Mouse (Mus musculus): ENCODE measurements around the gene Zw10. TPM values are rescaled to one million over a fixed set of nuclear protein-coding genes. Genes with fewer than 3 reads are reported as not detected.

Gene Zw10
- total RNA-seq, 2 experiments from 2014 or later: 15.9 to 17.6 TPM

GRCm38 (mm10) chr9:49125706-49126105 lies 70.3 kb downstream of the Zw10 start:
- intact Hi-C loops (cut with DNase I): no loop called here
- DNase-seq (ENCODE audit: low spot score in 2 of 2): no peak

Other genes starting within 250 kb of the Zw10 start
- gene Zbtb16, start 219.4 kb upstream of the Zw10 start, total RNA-seq (2021): 10 to 100 TPM; 71.7 to 73.7 TPM
- 10 to 100 TPM in 1 of 2 experiments, 1 to 10 TPM in 1; 7.4 to 10.1 TPM for gene Htr3a, start 144.5 kb upstream of the Zw10 start, total RNA-seq (2021)
- gene Htr3b, start 90.6 kb upstream of the Zw10 start, total RNA-seq (2021): not detected
- 10 to 100 TPM; 41.3 to 54.3 TPM for gene Usp28, start 70.2 kb upstream of the Zw10 start, total RNA-seq (2021)
- under 1 TPM in 1 of 2 experiments, not detected in 1; 0.80 TPM for gene Tmprss5, start 25.6 kb downstream of the Zw10 start, total RNA-seq (2021)
- not detected for gene Gm4894, start 194.9 kb downstream of the Zw10 start, total RNA-seq (2021)

Data from left cerebral cortex, postnatal 25 days (tissue).